Mouse (Mus musculus) kidney, adult 11 months (tissue): Measurements from ENCODE around the gene Elmsan1.

Experiments
- DNase-seq: peaks from one replicate; pipeline ENCODE4 v3.0.0; 2022

Elmsan1 gene

DNA sequence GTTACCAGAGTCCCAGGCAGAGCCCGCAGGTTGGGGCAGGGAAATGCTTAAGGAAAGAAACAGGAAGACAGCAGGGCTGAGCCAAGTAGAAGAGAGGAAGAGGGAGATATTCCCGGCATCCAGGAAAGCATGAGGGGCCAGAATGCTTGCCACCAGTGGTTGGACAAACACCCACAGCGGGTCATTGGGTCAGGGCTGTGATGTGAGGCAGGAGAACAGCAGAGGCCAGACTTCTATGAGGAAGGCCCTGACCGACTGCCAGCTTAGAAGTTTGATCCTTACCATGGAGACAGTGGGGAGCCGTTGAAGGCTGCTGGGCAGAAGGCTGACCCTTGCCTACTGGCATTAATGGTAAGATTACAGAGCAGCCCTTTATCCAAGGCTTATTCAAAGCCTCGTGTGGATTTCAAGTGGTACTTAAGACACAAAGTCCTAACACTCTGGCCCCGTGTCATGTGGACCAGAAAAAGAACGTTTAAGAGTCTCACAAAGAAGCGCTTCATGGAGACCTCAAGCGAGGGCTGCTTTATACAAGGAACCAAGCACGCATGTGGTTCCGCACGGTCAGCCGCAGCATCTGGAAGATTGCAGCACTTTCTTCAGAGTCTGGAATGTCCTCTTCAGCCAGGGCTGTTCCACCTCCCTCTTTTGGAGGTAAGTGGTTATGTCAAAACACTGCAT lies 4.0 kb downstream of the Elmsan1 start:
- DNase-seq, result peak; percentile 26

GRCm38 (mm10) chr12:84212297-84212696 lies 6.4 kb downstream of the Elmsan1 start:
- peak; percentile 74 for DNase-seq

DNA sequence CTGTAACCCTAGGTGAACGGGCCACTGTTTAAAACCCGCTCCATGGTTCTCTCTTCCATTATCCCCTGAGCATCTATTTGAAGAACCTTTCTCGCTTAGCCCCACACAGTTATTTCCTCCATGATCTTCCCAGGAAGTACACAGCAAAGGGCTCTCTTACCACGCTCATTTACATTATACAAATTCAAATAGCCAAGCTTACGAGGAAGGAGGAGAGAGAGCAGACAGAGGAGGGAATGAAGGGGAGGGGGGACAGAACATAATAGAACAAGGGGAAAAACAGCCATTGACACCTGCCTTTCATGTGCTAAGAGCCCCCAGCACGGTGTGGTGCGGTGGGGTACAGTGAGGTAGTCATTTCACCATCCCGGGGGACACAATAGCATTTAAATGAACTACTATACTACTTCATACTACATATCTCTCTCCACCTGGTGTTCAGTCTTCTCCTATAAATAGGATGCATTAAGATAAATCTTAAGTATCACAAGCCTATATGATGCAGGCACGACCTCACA lies 7.6 kb downstream of the Elmsan1 start:
- DNase-seq, result no peak

DNA sequence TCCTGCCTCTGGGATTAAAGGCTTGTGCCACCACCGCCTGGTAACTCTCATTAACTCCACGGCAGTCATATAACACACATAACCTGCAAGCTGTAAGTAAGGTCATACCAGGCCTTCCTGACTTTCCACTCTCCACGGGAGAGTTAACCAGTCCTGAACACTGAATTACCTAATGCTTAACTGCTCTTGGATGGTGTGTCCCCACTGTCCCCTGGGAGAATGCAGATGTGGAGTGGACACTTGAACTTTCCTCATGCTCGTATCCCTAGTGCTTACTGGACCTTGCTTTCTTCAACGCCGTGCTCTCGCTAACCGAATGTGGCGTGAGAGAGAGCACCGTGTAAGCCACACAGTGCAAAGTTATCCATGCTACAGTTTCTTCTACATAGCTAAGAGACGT lies 8.4 kb downstream of the Elmsan1 start:
- DNase-seq, result no peak

- no peak for DNase-seq
Observed at GRCm38 (mm10) chr12:84209093-84209492, 9.6 kb downstream of the Elmsan1 start.

GRCm38 (mm10) chr12:84207209-84207817 lies 11.4 kb downstream of the Elmsan1 start:
- DNase-seq, result no peak

DNA sequence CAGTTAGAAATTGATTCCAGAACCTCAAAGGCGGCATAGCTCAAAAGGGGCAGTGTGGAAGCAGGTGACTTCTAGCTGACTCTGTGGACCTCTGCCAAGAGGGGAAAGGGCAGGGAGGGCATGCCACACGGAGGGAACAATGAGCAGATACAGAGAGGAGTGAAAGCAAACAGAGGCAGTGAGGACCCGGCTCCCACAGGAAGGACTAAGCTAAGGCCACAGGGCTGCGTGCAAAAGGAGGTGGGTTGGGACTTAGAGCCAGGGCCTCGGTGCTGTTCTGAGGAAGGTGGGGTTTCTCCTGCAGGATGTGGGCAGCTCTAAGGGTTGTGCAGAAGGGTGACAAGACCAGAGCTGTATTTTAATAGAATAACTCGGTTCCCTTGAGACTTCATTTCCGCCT lies 12.2 kb downstream of the Elmsan1 start:
- DNase-seq, result peak; percentile 71

DNA sequence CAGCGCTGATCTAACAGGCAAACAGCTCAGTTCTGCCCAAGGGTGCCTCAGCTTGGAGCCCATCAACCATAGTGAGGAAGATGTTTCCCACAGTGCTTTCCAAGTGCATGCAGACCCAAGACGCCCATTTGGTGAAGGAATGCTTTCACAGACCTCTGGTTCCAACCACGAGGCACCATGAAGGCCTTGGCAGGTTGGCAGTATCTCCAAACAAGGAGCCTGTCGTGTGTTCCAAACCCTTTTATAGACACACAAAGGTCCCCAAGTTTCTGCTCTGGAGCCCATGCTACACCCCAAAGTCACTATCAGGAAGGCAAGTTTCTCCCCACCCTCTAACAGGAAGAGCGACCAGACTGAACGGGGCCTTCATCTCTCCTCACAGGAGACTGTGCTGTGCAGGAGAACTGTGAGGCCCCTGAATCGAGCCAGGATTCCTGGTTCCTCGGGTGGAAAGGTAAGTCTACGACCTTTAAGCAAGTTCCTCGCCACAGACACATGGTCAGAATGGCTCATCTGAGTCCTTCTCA lies 13.0 kb downstream of the Elmsan1 start:
- no peak for DNase-seq

- DNase-seq, result no peak
Observed at GRCm38 (mm10) chr12:84204662-84205061, 14.0 kb downstream of the Elmsan1 start.

DNA sequence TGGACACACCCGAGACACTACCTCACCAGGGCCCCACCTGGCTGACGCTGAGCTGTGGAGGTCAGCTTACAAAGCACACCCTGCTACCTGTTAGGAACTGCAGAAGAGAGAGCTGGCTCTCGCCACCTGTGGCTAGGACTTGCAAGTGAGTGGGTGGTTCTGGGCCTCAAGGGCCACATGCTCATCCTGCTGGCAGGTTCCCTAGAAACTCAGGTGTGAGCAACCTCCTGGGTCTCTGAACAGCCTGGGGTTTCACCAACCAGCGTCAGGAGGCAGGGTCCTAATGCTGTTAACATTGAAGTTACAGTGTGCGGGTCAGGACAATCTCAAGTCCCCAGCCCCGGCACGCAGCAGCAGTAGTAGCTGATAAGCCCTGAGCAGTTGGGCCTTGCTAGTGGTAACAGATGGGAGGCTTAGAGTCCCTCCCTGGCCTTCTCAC lies 14.9 kb downstream of the Elmsan1 start:
- no peak for DNase-seq

DNA sequence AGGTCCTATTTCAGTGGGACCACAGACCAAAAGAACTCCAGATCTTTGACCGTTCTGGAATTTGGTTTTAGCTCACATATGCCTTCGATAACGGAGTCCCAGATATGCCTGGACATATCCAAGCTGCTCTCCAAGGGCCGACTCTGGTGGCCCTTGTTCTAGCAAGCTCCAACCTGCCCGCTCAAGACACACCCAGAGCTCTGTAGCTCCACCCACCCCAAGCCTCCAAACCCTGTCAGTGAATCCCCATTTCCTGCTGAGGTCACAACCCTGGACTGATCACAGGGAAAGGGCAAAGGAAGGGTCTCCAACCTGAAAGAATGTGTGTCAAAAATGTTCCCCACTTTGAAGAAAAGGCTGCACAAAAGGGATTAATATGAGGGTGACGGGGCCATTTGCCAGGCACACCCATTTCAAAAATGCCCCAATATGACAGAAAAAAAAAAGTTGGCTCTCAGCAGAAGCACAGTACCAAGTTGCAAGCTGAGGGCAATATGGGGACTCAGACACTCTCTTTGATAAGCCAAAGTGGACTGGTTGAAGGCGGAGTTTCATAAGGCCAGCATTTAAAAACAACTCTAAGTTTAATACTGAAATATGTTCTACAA lies 15.4 kb downstream of the Elmsan1 start:
- DNase-seq, result no peak

DNA sequence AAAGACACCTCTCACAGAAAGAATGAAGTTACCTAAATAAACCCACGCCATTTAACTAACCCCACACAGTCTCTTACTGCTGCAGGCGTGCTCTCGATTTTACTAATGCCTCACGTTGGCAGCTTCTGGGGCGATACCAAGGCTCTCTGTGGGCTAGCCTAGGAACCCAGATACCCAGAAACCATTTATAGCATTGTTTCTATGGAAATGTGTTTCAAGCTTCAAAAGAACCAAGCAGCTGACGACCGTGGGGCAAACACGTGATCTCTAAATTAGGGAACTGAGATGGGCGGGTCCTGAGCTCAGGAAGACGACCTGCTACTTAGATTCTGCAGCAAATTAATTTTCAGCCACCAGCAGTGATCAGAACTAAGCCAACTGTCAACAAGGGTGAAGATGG lies 16.1 kb downstream of the Elmsan1 start:
- no peak for DNase-seq

DNA sequence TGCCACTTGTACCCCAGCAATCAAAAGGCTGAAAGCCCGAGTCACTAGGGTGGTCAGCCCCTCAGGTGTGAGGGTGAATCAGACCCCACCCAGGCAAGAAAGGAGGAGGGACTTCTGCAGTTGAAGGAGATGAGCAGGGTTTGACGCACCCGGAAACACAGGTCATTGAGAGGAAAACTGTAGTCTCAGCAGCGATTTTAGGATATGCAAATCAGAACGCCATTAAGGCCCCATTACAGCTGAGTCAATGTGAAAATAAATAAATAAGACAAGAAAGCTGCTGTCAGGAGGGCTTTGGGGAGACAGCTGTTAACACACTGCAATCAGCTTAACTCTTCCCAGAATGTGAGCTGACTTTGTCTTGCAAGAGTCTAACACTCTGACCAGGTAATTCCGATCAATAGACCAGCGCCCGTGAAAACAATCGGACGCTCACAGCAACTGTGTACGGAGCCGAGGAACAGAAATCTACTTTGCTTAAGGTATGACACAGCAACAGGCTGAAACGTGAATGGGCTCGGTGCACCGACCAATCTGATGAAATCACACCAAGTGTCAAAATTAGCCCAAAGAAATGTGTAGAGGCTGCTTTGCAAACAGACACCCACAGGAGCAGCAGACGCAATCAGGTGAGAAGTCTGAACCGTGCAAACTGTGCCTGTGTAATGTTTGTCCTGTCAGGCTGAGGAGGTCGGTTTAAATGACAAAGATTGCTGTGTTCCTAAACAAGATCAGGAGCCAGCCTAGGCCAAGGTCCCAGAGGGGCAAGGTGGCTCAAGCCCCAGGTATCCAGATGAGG lies 16.8 kb downstream of the Elmsan1 start:
- DNase-seq, result no peak

GRCm38 (mm10) chr12:84201222-84201621 lies 17.5 kb downstream of the Elmsan1 start:
- no peak for DNase-seq

GRCm38 (mm10) chr12:84198880-84199279 lies 19.8 kb downstream of the Elmsan1 start:
- DNase-seq, result no peak

DNA sequence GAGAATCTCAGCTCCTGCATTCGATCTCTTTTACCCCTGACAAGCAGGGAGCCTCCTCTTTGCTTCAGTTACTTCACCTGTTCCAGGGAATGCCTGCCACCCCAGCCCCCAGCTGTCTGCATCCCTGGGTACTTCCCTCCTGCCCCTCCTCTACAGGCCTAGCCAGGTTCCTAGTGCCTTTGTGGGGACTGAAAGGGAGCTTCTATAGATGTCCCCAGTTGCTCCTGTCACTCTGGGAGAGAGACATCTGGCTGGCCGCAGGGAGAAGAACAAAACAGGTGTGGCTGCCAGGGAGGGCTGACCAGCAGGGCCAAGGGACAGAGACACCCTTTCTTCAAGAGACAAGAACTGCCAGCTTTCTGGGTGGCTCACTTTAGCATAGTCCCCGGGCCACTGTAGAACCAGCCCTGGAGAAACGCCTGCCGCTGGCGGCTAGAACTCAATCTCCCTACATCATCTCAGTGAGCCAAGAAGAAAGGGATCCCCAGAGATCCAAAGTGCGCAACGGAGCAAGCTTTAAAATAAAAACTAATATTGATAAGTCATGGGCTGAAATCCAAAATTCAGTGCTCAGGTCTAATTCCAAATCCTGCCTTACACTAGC lies 20.5 kb downstream of the Elmsan1 start:
- DNase-seq, result no peak

- no peak for DNase-seq
Observed at GRCm38 (mm10) chr12:84195195-84195594, 23.5 kb downstream of the Elmsan1 start.

GRCm38 (mm10) chr12:84194400-84195109 lies 24.1 kb downstream of the Elmsan1 start:
- no peak for DNase-seq

DNA sequence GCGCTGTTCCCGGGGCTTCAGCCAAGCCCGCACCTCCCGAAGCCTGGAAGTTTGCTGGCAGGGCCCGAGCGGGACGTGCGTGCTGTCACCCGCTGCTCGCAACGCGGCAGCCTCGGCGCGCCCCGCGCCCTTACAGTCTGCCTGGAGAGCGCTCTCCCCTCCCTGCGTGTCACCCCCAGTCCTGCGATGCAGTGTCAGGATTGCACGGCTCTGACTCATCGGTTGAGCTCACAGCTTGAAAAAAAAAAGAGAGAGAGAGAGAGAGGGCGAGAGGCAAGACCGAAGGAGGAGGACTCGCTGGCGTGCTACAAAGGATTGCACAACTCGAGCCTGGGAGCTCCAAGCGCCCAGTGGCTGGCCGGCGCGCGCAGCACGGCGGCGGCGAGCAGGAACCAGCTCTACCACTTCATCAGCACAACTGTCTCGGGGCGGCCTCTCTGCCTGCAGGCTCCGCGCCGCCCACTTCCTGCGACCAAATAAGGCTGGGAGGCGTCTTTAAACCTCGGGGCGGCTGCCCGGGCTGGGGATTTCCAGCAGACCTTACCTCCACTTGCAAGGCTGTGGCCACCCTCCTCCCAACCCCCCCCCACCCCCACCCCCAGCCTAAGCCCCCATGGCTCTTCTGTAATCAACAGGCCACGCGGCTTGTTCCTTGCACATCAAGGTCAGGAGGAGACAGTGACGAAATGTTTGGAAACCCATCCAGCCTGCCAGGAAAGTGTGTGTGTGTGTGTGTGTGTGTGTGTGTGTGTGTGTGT lies 24.9 kb downstream of the Elmsan1 start:
- peak; percentile 96 for DNase-seq

- peak; percentile 37 for DNase-seq
Observed at GRCm38 (mm10) chr12:84192741-84193641, 25.7 kb downstream of the Elmsan1 start.
